Mouse (Mus musculus) bone marrow, adult 2 months (tissue): ENCODE measurements around the gene Ttc17.

Source experiments
- CTCF ChIP-seq: fragments of 200-500 bp; IDR thresholded peaks from 2 replicates; pipeline ENCODE4 v1.5.1; 2011; ENCODE audit warnings: low read length, control low read depth; ENCODE audit not compliant: control insufficient read depth, insufficient read depth
- POLR2A ChIP-seq: fragments of 200-500 bp; IDR thresholded peaks from 2 replicates; pipeline ENCODE4 v1.6.1; 2011; ENCODE audit warnings: low read depth, mild to moderate bottlenecking, control low read depth, low read length, borderline replicate concordance; ENCODE audit not compliant: control insufficient read depth

DNA sequence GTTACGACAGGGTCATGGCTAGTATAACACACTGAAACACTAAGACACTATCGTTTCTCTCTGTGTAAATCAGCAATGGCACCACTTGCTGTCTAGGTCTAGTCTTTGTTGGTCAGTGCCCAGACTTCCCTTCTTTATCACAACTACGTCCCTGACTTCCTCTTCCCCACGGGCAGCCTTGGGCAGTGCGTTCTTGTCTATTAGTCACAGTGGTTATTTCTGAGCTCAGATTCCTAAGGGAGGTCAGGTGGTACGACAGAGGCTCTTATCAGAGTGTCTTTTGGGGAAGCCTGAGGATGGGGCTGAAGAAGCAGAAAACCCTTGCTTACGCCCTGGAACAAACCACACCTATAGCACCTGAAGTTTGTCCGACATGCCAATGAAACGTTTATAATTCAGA, 17.5 kb downstream of the Ttc17 start:
- TF ChIP-seq POLR2A, result no peak
- TF ChIP-seq CTCF, result no peak
